Mouse (Mus musculus) liver, adult 2 months (tissue): ENCODE measurements at regions not wholly inside any gene's neighbourhood (a gene's known extent, or its start where the extent isn't known, plus 50 kb on each side); places are given as distances from the start of the nearest gene placed in this dataset.

Experiments used
- CTCF ChIP-seq: fragments of 200-500 bp; IDR thresholded peaks from 2 replicates; pipeline ENCODE4 v1.5.1; 2011; ENCODE audit warnings: low read depth, low read length, control low read depth
- POLR2A ChIP-seq: fragments of 200-500 bp; IDR thresholded peaks from 2 replicates; pipeline ENCODE4 v1.6.1; 2011; ENCODE audit warnings: low read length, control low read depth; ENCODE audit not compliant: insufficient read depth; ENCODE audit errors: extremely low read depth

DNA sequence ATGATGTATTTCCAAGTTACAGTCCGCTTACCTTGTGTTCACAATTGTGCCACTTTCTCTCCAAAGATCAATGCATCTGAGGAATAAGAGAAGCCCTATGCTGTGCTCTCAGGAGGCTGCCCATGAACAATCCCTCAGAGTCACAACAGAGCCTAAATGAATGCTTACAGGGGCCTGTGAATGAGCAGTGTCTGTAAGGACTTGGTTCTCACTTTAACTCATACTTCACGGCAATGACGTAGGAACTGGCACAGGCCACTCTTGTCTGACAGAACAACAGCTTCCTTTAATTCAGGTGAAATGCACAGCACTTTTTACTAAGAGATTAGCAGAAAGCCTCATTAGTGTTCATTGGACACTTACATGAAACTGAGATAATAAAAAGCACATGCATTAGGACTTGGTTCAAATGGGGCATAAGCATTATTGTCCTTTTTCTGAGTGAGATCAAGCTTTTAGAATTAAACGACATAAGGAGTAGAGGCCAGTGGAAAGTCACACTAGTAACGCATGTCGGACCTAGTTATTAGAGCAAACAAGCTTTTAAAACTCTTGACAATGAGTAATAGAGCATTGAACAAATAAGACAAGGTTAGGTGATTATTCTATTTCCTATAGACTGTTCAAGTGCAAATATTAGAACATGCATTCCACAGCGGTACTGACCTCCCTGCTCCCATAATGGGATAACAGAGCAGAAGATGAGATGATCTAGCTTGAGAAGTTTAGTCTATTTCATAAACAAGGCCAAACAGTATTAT lies 796.3 kb downstream of the Hace1 start:
- TF ChIP-seq CTCF (no peak), POLR2A (no peak)
